20 mouse cellular contexts compared by ENCODE assay signal in genomic region chr7:65913088-65913610, GRCm38 (mm10). TPM values are rescaled to one million over a fixed set of nuclear protein-coding genes. Genes with fewer than 3 reads are reported as not detected.
DNase-seq lines count a peak whose midpoint lies in the region; ATAC-seq lines count a peak whose summit lies in the region.
"Had no signal": no experiment of that assay in that cellular context is flagged by ENCODE, and none has a peak within 500 bp of the region (broad histone marks: within the 10 kb centered on the region; RNA-seq: fewer than 3 reads in every experiment).

No protein-coding gene starts in this region.

- H3K4me2 ChIP-seq in limb, embryonic 12.5 days: no peak overlapping the region
- H3K4me2 ChIP-seq: forebrain, embryonic 13.5 days; heart, embryonic 12.5 days; hindbrain, embryonic 15.5 days had no signal

- H3K9ac ChIP-seq in limb, embryonic 12.5 days (replicated peaks): no peak overlapping the region
- H3K9ac ChIP-seq: forebrain, embryonic 13.5 days; heart, embryonic 12.5 days; hindbrain, embryonic 15.5 days had no signal

- WGBS in limb, embryonic 12.5 days: 46% methylated on average over 3 of the region's 3 CpGs
- WGBS in limb, embryonic 10.5 days: 76% methylated on average over 3 of the region's 3 CpGs

- peak; percentile 34 for DNase-seq in adrenal gland, postnatal 14 days
- DNase-seq in adrenal gland, adult 18-20 months (ENCODE audit: low spot score in 2 of 2): no peak
- DNase-seq in limb, embryonic 10.5 days (ENCODE audit: low spot score): no peak
- no peak for DNase-seq in right cerebral cortex, postnatal 4 days
- DNase-seq: cerebellum, adult 2 months; cerebellum, postnatal 10 days; gastrocnemius, postnatal 36 days; heart, adult 18-20 months; heart, postnatal 36 days had no signal

- ATAC-seq in limb, embryonic 12.5 days (ENCODE audit: insufficient number of reproducible peaks, insufficient read depth, low FRiP score, low TSS enrichment, low read depth): no peak
- no peak for ATAC-seq in megakaryocyte progenitor cell, adult 5-6 weeks (replicated peaks; ENCODE audit: poor library complexity)
- ATAC-seq: activated CD4-positive, CD25-positive, alpha-beta regulatory T cell, adult 4 months; forebrain, embryonic 13.5 days; intestine, embryonic 16.5 days; Patski had no signal

- H3K36me3 ChIP-seq in limb, embryonic 12.5 days: no peaks in the 10 kb centered on the region
- no peaks in the 10 kb centered on the region for H3K36me3 ChIP-seq in limb, embryonic 10.5 days
- H3K36me3 ChIP-seq: embryonic facial prominence, embryonic 10.5 days; heart, embryonic 12.5 days; hindbrain, embryonic 15.5 days had no signal

- peak overlapping the region; percentile 5; the same call in 1 of the 2 replicates for H3K27ac ChIP-seq in limb, embryonic 12.5 days
- no peak overlapping the region for H3K27ac ChIP-seq in limb, embryonic 10.5 days
- peak overlapping the region; percentile 69 for H3K27ac ChIP-seq in brown adipose tissue, adult 24 weeks (replicated peaks; ENCODE audit: low read depth, low read length)
- H3K27ac ChIP-seq: embryonic facial prominence, embryonic 10.5 days; forebrain, embryonic 13.5 days; hindbrain, embryonic 15.5 days had no signal

- no peaks in the 10 kb centered on the region for H3K27me3 ChIP-seq in limb, embryonic 12.5 days
- no peaks in the 10 kb centered on the region for H3K27me3 ChIP-seq in limb, embryonic 10.5 days (ENCODE audit: low read depth, poor library complexity, severe bottlenecking)
- H3K27me3 ChIP-seq: forebrain, embryonic 13.5 days; hindbrain, embryonic 15.5 days; Patski had no signal

- no peak overlapping the region for H3K4me3 ChIP-seq in limb, embryonic 12.5 days (replicated peaks)
- H3K4me3 ChIP-seq in limb, embryonic 10.5 days: no peak overlapping the region
- H3K4me3 ChIP-seq in brown adipose tissue, adult 24 weeks (ENCODE audit: insufficient read depth, low read depth, low read length): no peak overlapping the region
- H3K4me3 ChIP-seq: embryonic facial prominence, embryonic 10.5 days; forebrain, embryonic 13.5 days; heart, embryonic 12.5 days; hindbrain, embryonic 15.5 days had no signal

- no peaks in the 10 kb centered on the region for H3K9me3 ChIP-seq in limb, embryonic 12.5 days
- H3K9me3 ChIP-seq in limb, embryonic 10.5 days (replicated peaks): no peaks in the 10 kb centered on the region
- H3K9me3 ChIP-seq: embryonic facial prominence, embryonic 10.5 days; forebrain, embryonic 13.5 days; heart, embryonic 12.5 days; hindbrain, embryonic 15.5 days had no signal

- H3K4me1 ChIP-seq in limb, embryonic 12.5 days (replicated peaks): peaks cover 33% of the 10 kb centered on the region
- peaks cover 11% of the 10 kb centered on the region; the same call in 1 of the 2 replicates for H3K4me1 ChIP-seq in limb, embryonic 10.5 days
- H3K4me1 ChIP-seq in brown adipose tissue, adult 24 weeks (ENCODE audit: control insufficient read depth, insufficient read depth, insufficient read length, low read length): peaks cover 24% of the 10 kb centered on the region
- H3K4me1 ChIP-seq: hindbrain, embryonic 15.5 days had no signal

RNA-seq across cellular contexts. Expression of gene Pcsk6, which starts 51.6 kb away (rescaled TPM):
- 32.1 and 32.7 TPM in 2 replicates for total RNA-seq in adrenal gland, postnatal 14 days (2021)
- total RNA-seq in adrenal gland, adult 18-20 months (2021): 10 to 100 TPM; 20.1 to 32.2 TPM
- 6.1 and 7.3 TPM in 2 replicates for polyA plus RNA-seq in limb, embryonic 12.5 days (2016; fragmentation: Nextera tagmentation; extraction: Ambion mirVana)
- 1.1 and 1.8 TPM in 2 replicates for polyA plus RNA-seq in limb, embryonic 10.5 days (2016; fragmentation: Nextera tagmentation; extraction: Ambion mirVana)
- 33.4 and 63.6 TPM in 2 replicates for polyA plus RNA-seq in brown adipose tissue, adult 24 weeks (2012; ENCODE audit: insufficient read depth, insufficient read length, missing spikeins)
- total RNA-seq in megakaryocyte progenitor cell, adult 5-6 weeks (2015): not detected in 2 replicates
- total RNA-seq in megakaryocyte progenitor cell, adult 5-6 weeks (2017): not detected in 2 replicates
- total RNA-seq: CH12.LX had no signal
- polyA plus RNA-seq: activated CD4-positive, CD25-positive, alpha-beta regulatory T cell, adult 4 months had no signal

Comparison
In these comparisons a context has a peak if more than half of its experiments do, and no peak if none do; other contexts are left out.
1. RNA of gene Pcsk6, which starts 51.6 kb away (total RNA-seq): 20.1 to 32.2 TPM in adrenal gland, adult 18-20 months and 32.1 to 32.7 TPM in adrenal gland, postnatal 14 days; not detected in megakaryocyte progenitor cell, adult 5-6 weeks; every median in the first group is over 10 times any median in the second.